Comparison of ENCODE assay signal across 8 mouse cellular contexts in genomic region chr14:21052781-21053130, GRCm38 (mm10). TPM values are rescaled to one million over a fixed set of nuclear protein-coding genes. Genes with fewer than 3 reads are reported as not detected.
DNase-seq lines count a peak whose midpoint lies in the region; ATAC-seq lines count a peak whose summit lies in the region.

No protein-coding gene starts in this region.

- intact Hi-C loops in heart, postnatal 10 days (cut with DNase I), result loop anchor here (2.0 to 10.0 kb wide), 2 partner anchors 62 to 692 kb away; no protein-coding TSS in a partner anchor

- H3K36me3 ChIP-seq in forebrain, embryonic 12.5 days (replicated peaks), result no peaks in the 10 kb centered on the region

- peak overlapping the region; percentile 83 for H3K4me3 ChIP-seq in forebrain, embryonic 12.5 days (replicated peaks)

- peak overlapping the region; percentile 83 for H3K9ac ChIP-seq in forebrain, embryonic 12.5 days

- H3K27me3 ChIP-seq in forebrain, embryonic 12.5 days, result no peaks in the 10 kb centered on the region

- peak; percentile 81 for DNase-seq in adrenal gland, postnatal 14 days
- DNase-seq in adrenal gland, adult 18-20 months (ENCODE audit: low spot score in 2 of 2), result no peak
- DNase-seq in brain, adult 2 months (ENCODE audit: low read depth, low spot score), result peak; percentile 81
- peak; percentile 87 to 88 for DNase-seq in heart, postnatal 10 days
- peak; percentile 85 to 97 for DNase-seq in kidney, postnatal 25 days
- peak; percentile 68 for DNase-seq in lung, postnatal 25 days (ENCODE audit: low spot score)
- peak; percentile 49 to 55 for DNase-seq in right cerebral cortex, postnatal 36 days (ENCODE audit: low spot score in 2 of 2)

- under 1% methylated on average over 25 of the region's 25 CpGs for WGBS in forebrain, embryonic 12.5 days

- 0 out of 2 replicates have a peak, but pooled peaks cover 3% of the 10 kb centered on the region for H3K9me3 ChIP-seq in forebrain, embryonic 12.5 days

- peaks cover 12% of the 10 kb centered on the region; the same call in 1 of the 2 replicates for H3K4me1 ChIP-seq in forebrain, embryonic 12.5 days

- peak; percentile 83 for ATAC-seq in forebrain, embryonic 12.5 days (ENCODE audit: low FRiP score)

- H3K27ac ChIP-seq in forebrain, embryonic 12.5 days, result peak overlapping the region; percentile 90

- peak overlapping the region; percentile 93 for H3K4me2 ChIP-seq in forebrain, embryonic 12.5 days

RNA-seq across cellular contexts. Expression of gene Adk, which starts 0.4 kb away (rescaled TPM):
- total RNA-seq in adrenal gland, postnatal 14 days (2021), result 97.4 and 164 TPM in 2 replicates
- 100 to 1,000 TPM; 116 to 142 TPM for total RNA-seq in adrenal gland, adult 18-20 months (2021)
- 107 and 117 TPM in 2 replicates for polyA plus RNA-seq in forebrain, embryonic 12.5 days (2016; fragmentation: Nextera tagmentation; extraction: Ambion mirVana)
- 100 to 1,000 TPM; 157 to 165 TPM for total RNA-seq in heart, postnatal 10 days (2021)

RNA-seq across cellular contexts. Expression of gene Ap3m1, which starts 0.4 kb away (rescaled TPM):
- 87.7 and 99.3 TPM in 2 replicates for total RNA-seq in adrenal gland, postnatal 14 days (2021)
- total RNA-seq in adrenal gland, adult 18-20 months (2021), result 10 to 100 TPM; 83.5 to 99.8 TPM
- 121 and 127 TPM in 2 replicates for polyA plus RNA-seq in forebrain, embryonic 12.5 days (2016; fragmentation: Nextera tagmentation; extraction: Ambion mirVana)
- total RNA-seq in heart, postnatal 10 days (2021), result 10 to 100 TPM; 60.3 to 82.0 TPM

Comparison
In these comparisons a context has a peak if more than half of its experiments do, and no peak if none do; other contexts are left out.
1. DNase-seq: peak in adrenal gland, postnatal 14 days (single experiment), brain, adult 2 months (single experiment), heart, postnatal 10 days (2 of 2), kidney, postnatal 25 days (2 of 2), lung, postnatal 25 days (single experiment) and right cerebral cortex, postnatal 36 days (2 of 2); none in adrenal gland, adult 18-20 months (0 of 2).